In genomic region chr14:41072944-41073275, GRCm38 (mm10) we compare ENCODE assay signal across 9 mouse cellular contexts. TPM values are rescaled to one million over a fixed set of nuclear protein-coding genes. Genes with fewer than 3 reads are reported as not detected.
DNase-seq lines count a peak whose midpoint lies in the region; ATAC-seq and TF ChIP-seq lines count a peak whose summit lies in the region.
"Had no signal": no experiment of that assay in that cellular context is flagged by ENCODE, and none has a peak within 500 bp of the region (broad histone marks: within the 10 kb centered on the region; RNA-seq: fewer than 3 reads in every experiment).

No protein-coding gene starts in this region.

- TF ChIP-seq CTCF in lung, embryonic 14.5 days (IDR thresholded peaks at IDR 0.05; ENCODE audit: low read depth) = no peak
- TF ChIP-seq CTCF in olfactory bulb, adult 2 months (IDR thresholded peaks at IDR 0.05; ENCODE audit: insufficient read depth, low read depth, low read length) = no peak

- H3K4me1 ChIP-seq in lung, embryonic 14.5 days (ENCODE audit: insufficient read depth) = no peaks in the 10 kb centered on the region
- peaks cover 3% of the 10 kb centered on the region for H3K4me1 ChIP-seq in forebrain, embryonic 14.5 days (ENCODE audit: control insufficient read depth, insufficient read depth, low read length)
- 0 out of 2 replicates have a peak, but pooled peaks cover 7% of the 10 kb centered on the region for H3K4me1 ChIP-seq in limb, embryonic 13.5 days
- peaks cover 7% of the 10 kb centered on the region for H3K4me1 ChIP-seq in olfactory bulb, adult 2 months (ENCODE audit: control insufficient read depth, insufficient read depth, low read length)

- TF ChIP-seq POLR2A in olfactory bulb, adult 2 months (IDR thresholded peaks at IDR 0.05; ENCODE audit: insufficient read depth, low read depth, low read length) = no peak

- H3K4me2 ChIP-seq in lung, embryonic 14.5 days = peak overlapping the region; percentile 62
- peak overlapping the region; percentile 61 for H3K4me2 ChIP-seq in forebrain, embryonic 14.5 days (ENCODE audit: low read length)
- H3K4me2 ChIP-seq in limb, embryonic 13.5 days (replicated peaks) = peak overlapping the region; percentile 71

- no peaks in the 10 kb centered on the region for H3K36me3 ChIP-seq in lung, embryonic 14.5 days (ENCODE audit: insufficient read depth)
- H3K36me3 ChIP-seq in forebrain, embryonic 14.5 days (ENCODE audit: control insufficient read depth, insufficient read depth, low read length) = no peaks in the 10 kb centered on the region
- H3K36me3 ChIP-seq in limb, embryonic 13.5 days = no peaks in the 10 kb centered on the region

- no peak overlapping the region for H3K27ac ChIP-seq in lung, embryonic 14.5 days (ENCODE audit: low read depth)
- no peak overlapping the region for H3K27ac ChIP-seq in forebrain, embryonic 14.5 days (ENCODE audit: low read depth, low read length)
- H3K27ac ChIP-seq in limb, embryonic 13.5 days = no peak overlapping the region
- no peak overlapping the region for H3K27ac ChIP-seq in olfactory bulb, adult 2 months (ENCODE audit: insufficient read depth, low read depth, low read length)

- H3K9ac ChIP-seq in lung, embryonic 14.5 days = peak overlapping the region; percentile 9; the same call in 1 of the 2 replicates
- H3K9ac ChIP-seq in forebrain, embryonic 14.5 days (ENCODE audit: low read length) = peak overlapping the region; percentile 35; the same call in 1 of the 2 replicates
- H3K9ac ChIP-seq in limb, embryonic 13.5 days = peak overlapping the region; percentile 19; the same call in 1 of the 2 replicates

- no peak for DNase-seq in lung, embryonic 14.5 days
- DNase-seq in lung, adult 18-20 months = no peak
- no peak for DNase-seq in forebrain, embryonic 14.5 days (ENCODE audit: low spot score)
- no peak for DNase-seq in thymus, postnatal 0 days (ENCODE audit: low spot score)
- no peak for DNase-seq in urinary bladder, postnatal 36 days (ENCODE audit: low spot score in 2 of 2)
- DNase-seq in frontal cortex, postnatal 14 days (ENCODE audit: low spot score in 2 of 2) = no peak

- 1% methylated on average over 8 of the region's 8 CpGs for WGBS in lung, embryonic 14.5 days
- 0% methylated on average over 6 of the region's 8 CpGs for WGBS in forebrain, embryonic 14.5 days
- whole genome bisulfite sequencing in limb, embryonic 13.5 days = 2% methylated on average over 8 of the region's 8 CpGs
- 2% methylated on average over 8 of the region's 8 CpGs for WGBS in olfactory bulb, adult 2 months

- H3K4me3 ChIP-seq in lung, embryonic 14.5 days (ENCODE audit: low read depth, low read length) = peak overlapping the region; percentile 35
- peak overlapping the region; percentile 32 for H3K4me3 ChIP-seq in forebrain, embryonic 14.5 days (ENCODE audit: low read depth, low read length)
- peak overlapping the region; percentile 45 for H3K4me3 ChIP-seq in limb, embryonic 13.5 days
- H3K4me3 ChIP-seq in olfactory bulb, adult 2 months (ENCODE audit: insufficient read depth, low read depth, low read length) = peak overlapping the region; percentile 67

- H3K27me3 ChIP-seq in lung, embryonic 14.5 days (ENCODE audit: insufficient read depth, low read length) = no peaks in the 10 kb centered on the region
- no peaks in the 10 kb centered on the region for H3K27me3 ChIP-seq in forebrain, embryonic 14.5 days (replicated peaks; ENCODE audit: control insufficient read depth, insufficient read depth, low read length)
- H3K27me3 ChIP-seq in limb, embryonic 13.5 days = no peaks in the 10 kb centered on the region

- no peak for ATAC-seq in lung, embryonic 14.5 days (ENCODE audit: insufficient read depth)
- ATAC-seq in forebrain, embryonic 14.5 days = peak; percentile 78; the same call in 1 of the 2 replicates
- ATAC-seq in limb, embryonic 13.5 days (ENCODE audit: low FRiP score, low read depth) = no peak
- ATAC-seq: activated CD4-positive, CD25-positive, alpha-beta regulatory T cell, adult 4 months had no signal

- no peaks in the 10 kb centered on the region for H3K9me3 ChIP-seq in lung, embryonic 14.5 days (ENCODE audit: low read depth, low read length)
- no peaks in the 10 kb centered on the region for H3K9me3 ChIP-seq in forebrain, embryonic 14.5 days (replicated peaks; ENCODE audit: control insufficient read depth, low read length)
- H3K9me3 ChIP-seq in limb, embryonic 13.5 days = no peaks in the 10 kb centered on the region

RNA-seq across cellular contexts. Expression of gene Dydc1, which starts 0.2 kb away (rescaled TPM):
- not detected in 2 replicates for polyA plus RNA-seq in lung, embryonic 14.5 days (2014; fragmentation: Nextera tagmentation; extraction: Ambion mirVana)
- polyA plus RNA-seq in forebrain, embryonic 14.5 days (2014; fragmentation: Nextera tagmentation; extraction: Ambion mirVana) = 0.18 TPM in 1 of 2 replicates, not detected in the other
- not detected in 2 replicates for polyA plus RNA-seq in limb, embryonic 13.5 days (2015; fragmentation: Nextera tagmentation; extraction: Ambion mirVana)
- not detected in 2 replicates for polyA plus RNA-seq in olfactory bulb, adult 2 months (2012; ENCODE audit: insufficient read depth, insufficient read length, low replicate concordance, missing spikeins)
- not detected in 2 replicates for polyA plus RNA-seq in thymus, postnatal 0 days (2015; fragmentation: Nextera tagmentation; extraction: Ambion mirVana)
- polyA plus RNA-seq: activated CD4-positive, CD25-positive, alpha-beta regulatory T cell, adult 4 months had no signal

RNA-seq across cellular contexts. Expression of gene Dydc2, which starts 3.9 kb away (rescaled TPM):
- not detected in 2 replicates for polyA plus RNA-seq in lung, embryonic 14.5 days (2014; fragmentation: Nextera tagmentation; extraction: Ambion mirVana)
- polyA plus RNA-seq in forebrain, embryonic 14.5 days (2014; fragmentation: Nextera tagmentation; extraction: Ambion mirVana) = 0.58 and 0.74 TPM in 2 replicates
- polyA plus RNA-seq in limb, embryonic 13.5 days (2015; fragmentation: Nextera tagmentation; extraction: Ambion mirVana) = not detected in 2 replicates
- polyA plus RNA-seq in olfactory bulb, adult 2 months (2012; ENCODE audit: insufficient read depth, insufficient read length, low replicate concordance, missing spikeins) = not detected in 2 replicates
- polyA plus RNA-seq in thymus, postnatal 0 days (2015; fragmentation: Nextera tagmentation; extraction: Ambion mirVana) = 0.17 and 0.32 TPM in 2 replicates
- polyA plus RNA-seq: activated CD4-positive, CD25-positive, alpha-beta regulatory T cell, adult 4 months had no signal

RNA-seq across cellular contexts. Expression of gene Mat1a, which starts 31.9 kb away (rescaled TPM):
- 2.6 and 4.0 TPM in 2 replicates for polyA plus RNA-seq in lung, embryonic 14.5 days (2014; fragmentation: Nextera tagmentation; extraction: Ambion mirVana)
- not detected in 2 replicates for polyA plus RNA-seq in forebrain, embryonic 14.5 days (2014; fragmentation: Nextera tagmentation; extraction: Ambion mirVana)
- polyA plus RNA-seq in limb, embryonic 13.5 days (2015; fragmentation: Nextera tagmentation; extraction: Ambion mirVana) = not detected in 2 replicates
- not detected in 2 replicates for polyA plus RNA-seq in olfactory bulb, adult 2 months (2012; ENCODE audit: insufficient read depth, insufficient read length, low replicate concordance, missing spikeins)
- polyA plus RNA-seq in thymus, postnatal 0 days (2015; fragmentation: Nextera tagmentation; extraction: Ambion mirVana) = 0.42 and 0.47 TPM in 2 replicates
- polyA plus RNA-seq: activated CD4-positive, CD25-positive, alpha-beta regulatory T cell, adult 4 months had no signal

RNA-seq across cellular contexts. Expression of gene Sftpa1, which starts 58.7 kb away (rescaled TPM):
- 28.1 and 29.4 TPM in 2 replicates for polyA plus RNA-seq in lung, embryonic 14.5 days (2014; fragmentation: Nextera tagmentation; extraction: Ambion mirVana)
- not detected in 2 replicates for polyA plus RNA-seq in forebrain, embryonic 14.5 days (2014; fragmentation: Nextera tagmentation; extraction: Ambion mirVana)
- not detected in 2 replicates for polyA plus RNA-seq in limb, embryonic 13.5 days (2015; fragmentation: Nextera tagmentation; extraction: Ambion mirVana)
- polyA plus RNA-seq in olfactory bulb, adult 2 months (2012; ENCODE audit: insufficient read depth, insufficient read length, low replicate concordance, missing spikeins) = not detected in 2 replicates
- 0.65 and 0.95 TPM in 2 replicates for polyA plus RNA-seq in thymus, postnatal 0 days (2015; fragmentation: Nextera tagmentation; extraction: Ambion mirVana)
- polyA plus RNA-seq: activated CD4-positive, CD25-positive, alpha-beta regulatory T cell, adult 4 months had no signal

RNA-seq across cellular contexts. Expression of gene Fam213a, which starts 59.3 kb away (rescaled TPM):
- polyA plus RNA-seq in lung, embryonic 14.5 days (2014; fragmentation: Nextera tagmentation; extraction: Ambion mirVana) = 167 and 173 TPM in 2 replicates
- polyA plus RNA-seq in forebrain, embryonic 14.5 days (2014; fragmentation: Nextera tagmentation; extraction: Ambion mirVana) = 33.2 and 48.9 TPM in 2 replicates
- polyA plus RNA-seq in limb, embryonic 13.5 days (2015; fragmentation: Nextera tagmentation; extraction: Ambion mirVana) = 39.3 and 41.6 TPM in 2 replicates
- not detected in 2 replicates for polyA plus RNA-seq in olfactory bulb, adult 2 months (2012; ENCODE audit: insufficient read depth, insufficient read length, low replicate concordance, missing spikeins)
- 6.6 and 9.3 TPM in 2 replicates for polyA plus RNA-seq in thymus, postnatal 0 days (2015; fragmentation: Nextera tagmentation; extraction: Ambion mirVana)
